Comparison of ENCODE assay signal across 8 mouse cellular contexts in the genomic region with DNA sequence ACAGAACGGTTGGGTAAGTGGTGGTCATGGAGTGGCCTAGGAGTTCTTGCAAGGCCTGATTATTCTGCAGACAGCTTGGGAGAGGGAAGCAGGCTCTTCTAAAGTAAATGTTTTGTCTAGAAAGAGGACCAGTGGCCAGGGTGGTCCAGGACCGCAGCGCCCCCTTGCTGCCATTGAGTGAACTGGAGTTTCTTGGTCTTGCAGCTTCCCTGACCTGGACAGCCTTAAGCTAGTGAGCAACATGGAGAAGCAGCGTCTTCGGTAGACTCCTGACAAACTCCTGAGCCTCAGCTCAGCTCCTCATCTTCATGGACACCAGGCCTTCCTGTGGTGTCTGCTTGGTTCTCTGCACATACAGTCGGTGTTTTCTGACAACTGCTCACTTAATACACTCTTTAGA.
DNase-seq lines count a peak whose midpoint lies in the region; ATAC-seq and TF ChIP-seq lines count a peak whose summit lies in the region.

No protein-coding gene starts in this region.

- no peak overlapping the region for H3K27ac ChIP-seq in heart, postnatal 0 days (ENCODE audit: low read depth)
- no peak overlapping the region for H3K27ac ChIP-seq in ES-E14 (ENCODE audit: insufficient read depth, low read depth, low read length, poor library complexity, severe bottlenecking)

- TF ChIP-seq EP300 in heart, postnatal 0 days (IDR thresholded peaks at IDR 0.05; ENCODE audit: low read depth) = no peak

- intact Hi-C loops in left cerebral cortex, postnatal 4 days (cut with DNase I) = no loop called here

- H3K4me2 ChIP-seq in heart, postnatal 0 days (ENCODE audit: low read depth, low read length) = no peak overlapping the region

- in situ Hi-C loops in ES-E14 (cut with MboI; ENCODE audit: low sequenced_read_pairs in 2 of 2, unreplicated experiment in 2 of 2) = no loop called here

- ATAC-seq in heart, postnatal 0 days (ENCODE audit: insufficient read depth, low read depth) = no peak

- no peaks in the 10 kb centered on the region for H3K27me3 ChIP-seq in heart, postnatal 0 days (ENCODE audit: control insufficient read depth, insufficient read depth, low read length)
- no peaks in the 10 kb centered on the region for H3K27me3 ChIP-seq in splenic B cell, adult 2 months (ENCODE audit: control insufficient read depth, insufficient read depth, low read length, poor library complexity, severe bottlenecking)

- no peaks in the 10 kb centered on the region for H3K9me3 ChIP-seq in heart, postnatal 0 days (replicated peaks; ENCODE audit: control insufficient read depth, low read length)
- no peaks in the 10 kb centered on the region for H3K9me3 ChIP-seq in ES-E14 (ENCODE audit: control insufficient read depth, insufficient read depth, low read depth, low read length)

- no peak overlapping the region for H3K9ac ChIP-seq in heart, postnatal 0 days (replicated peaks; ENCODE audit: low read depth, low read length)
- no peak overlapping the region for H3K9ac ChIP-seq in ES-E14 (ENCODE audit: insufficient read depth, low read depth, low read length, poor library complexity, severe bottlenecking)

- no peak for DNase-seq in heart, postnatal 0 days (ENCODE audit: low spot score)
- no peak for DNase-seq in heart, adult 8-10 months (ENCODE audit: low spot score)
- DNase-seq in 3134 (ENCODE audit: extremely low read depth, insufficient read length, low spot score) (peak; percentile 9), ES-E14 (ENCODE audit: low read depth, low spot score) (peak; percentile 50)
- DNase-seq in embryo, embryonic 11.5 days (ENCODE audit: low read depth, low spot score) = peak; percentile 14
- DNase-seq in left cerebral cortex, postnatal 4 days = peak; percentile 42
- DNase-seq in splenic B cell, adult 2 months (ENCODE audit: low read depth, low spot score) = peak; percentile 58
- no peak for DNase-seq in cerebellum, adult 11 months

- no peaks in the 10 kb centered on the region for H3K36me3 ChIP-seq in heart, postnatal 0 days (replicated peaks; ENCODE audit: control insufficient read depth, insufficient read depth, low read length)
- no peaks in the 10 kb centered on the region for H3K36me3 ChIP-seq in ES-E14 (ENCODE audit: control insufficient read depth, insufficient read depth, low read length, poor library complexity, severe bottlenecking)
- no peaks in the 10 kb centered on the region for H3K36me3 ChIP-seq in splenic B cell, adult 2 months (ENCODE audit: control insufficient read depth, insufficient read depth, low read length, poor library complexity, severe bottlenecking)

- H3K4me3 ChIP-seq in heart, postnatal 0 days (ENCODE audit: low read depth, low read length) = no peak overlapping the region
- no peak overlapping the region for H3K4me3 ChIP-seq in ES-E14 (ENCODE audit: insufficient read depth in 1 of 2, low read depth in 1 of 2, low read length in 2 of 2, poor library complexity in 1 of 2, severe bottlenecking in 1 of 2)

- H3K4me1 ChIP-seq in heart, postnatal 0 days (ENCODE audit: control insufficient read depth, insufficient read depth) = no peaks in the 10 kb centered on the region
- H3K4me1 ChIP-seq in ES-E14 (ENCODE audit: control insufficient read depth in 2 of 2, insufficient read depth in 2 of 2, low read length in 2 of 2, poor library complexity in 1 of 2) = no peaks in the 10 kb centered on the region

- WGBS in heart, postnatal 0 days = 51% methylated on average over 6 of the region's 6 CpGs

- TF ChIP-seq CTCF in heart, postnatal 0 days (IDR thresholded peaks at IDR 0.05; ENCODE audit: low read depth) = peak; percentile 46

TF ChIP-seq in ES-E14, 5 proteins besides CTCF, POLR2A, EP300 and RAD21:
- TF ChIP-seq ZNF384 (IDR thresholded peaks at IDR 0.05; ENCODE audit: low read depth, low read length) (no peak), ZC3H11A (IDR thresholded peaks at IDR 0.05; ENCODE audit: borderline replicate concordance, low read depth, low read length) (no peak), HCFC1 (IDR thresholded peaks at IDR 0.05; ENCODE audit: borderline replicate concordance, insufficient read depth, low read length) (no peak), CHD2 (IDR thresholded peaks at IDR 0.05; ENCODE audit: low read depth, low read length) (no peak), MAFK (IDR thresholded peaks at IDR 0.05; ENCODE audit: insufficient read depth, low read depth, low read length) (no peak)
TF ChIP-seq in ES-E14: peak in this region for 0.

Comparison
In these comparisons a context has a peak if more than half of its experiments do, and no peak if none do; other contexts are left out.
1. DNase-seq: peak in 3134 (single experiment), ES-E14 (single experiment), embryo, embryonic 11.5 days (single experiment), left cerebral cortex, postnatal 4 days (single experiment) and splenic B cell, adult 2 months (single experiment); none in heart, postnatal 0 days (single experiment), heart, adult 8-10 months (single experiment) and cerebellum, adult 11 months (single experiment).